Mouse (Mus musculus): ENCODE data around the gene Tenm3.
"Not testable (repeated sequence)": the region's sequence is repeated elsewhere in the genome, so short reads cannot be mapped to it uniquely, and the experiment has no call there.

Gene Tenm3

GRCm38 (mm10) chr8:48204838-48205345 is 638.9 kb downstream of the Tenm3 start:
- DNase-seq (ENCODE audit: low spot score in 2 of 2), result no peak

- DNase-seq (ENCODE audit: low spot score in 2 of 2), result no peak
These were observed 639.5 kb downstream of the Tenm3 start for GRCm38 (mm10) chr8:48204114-48204837.

- no peak for DNase-seq (ENCODE audit: low spot score in 2 of 2)
These were observed 640.1 kb downstream of the Tenm3 start for GRCm38 (mm10) chr8:48203611-48204010.

DNA sequence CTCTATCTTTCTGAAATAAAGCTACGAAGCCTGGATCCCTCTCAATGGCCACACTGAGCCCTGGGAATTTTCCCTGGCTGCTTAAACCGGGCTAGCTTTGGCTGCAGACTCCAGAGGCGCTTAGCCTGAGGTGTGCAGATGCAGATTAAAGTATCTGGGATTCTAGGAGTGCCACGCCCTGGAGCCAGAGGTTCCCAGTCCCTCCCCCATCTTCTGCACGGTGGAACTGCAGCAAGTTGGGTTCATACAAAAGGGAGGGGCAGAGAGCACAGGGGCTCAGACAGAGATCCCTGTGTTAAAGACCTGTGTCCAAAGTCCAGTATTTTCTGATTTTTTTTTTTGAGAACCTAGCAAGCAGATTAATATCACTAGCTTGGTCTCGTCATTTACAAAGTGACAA is 640.6 kb downstream of the Tenm3 start:
- DNase-seq (ENCODE audit: low spot score in 2 of 2), result no peak

DNA sequence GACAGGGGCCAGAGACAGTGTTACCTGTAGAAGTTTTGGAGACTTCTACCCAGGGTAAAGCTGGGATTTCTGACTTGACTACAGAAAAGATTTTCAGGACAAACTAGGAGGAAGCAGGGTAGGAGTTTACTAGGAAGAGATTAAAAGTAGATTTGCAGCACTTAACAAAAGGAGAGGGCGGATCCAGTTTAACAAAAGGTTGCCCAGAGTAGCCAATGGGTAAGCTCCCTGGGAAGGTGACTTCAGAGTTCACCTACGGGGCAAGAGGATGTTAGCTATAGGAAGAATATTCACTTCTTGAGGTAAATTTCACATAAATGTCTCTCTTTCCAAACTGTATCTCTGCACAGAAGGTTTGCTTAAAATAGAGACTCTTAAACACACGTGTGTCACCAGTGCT is 641.1 kb downstream of the Tenm3 start:
- no peak for DNase-seq (ENCODE audit: low spot score in 2 of 2)

DNA sequence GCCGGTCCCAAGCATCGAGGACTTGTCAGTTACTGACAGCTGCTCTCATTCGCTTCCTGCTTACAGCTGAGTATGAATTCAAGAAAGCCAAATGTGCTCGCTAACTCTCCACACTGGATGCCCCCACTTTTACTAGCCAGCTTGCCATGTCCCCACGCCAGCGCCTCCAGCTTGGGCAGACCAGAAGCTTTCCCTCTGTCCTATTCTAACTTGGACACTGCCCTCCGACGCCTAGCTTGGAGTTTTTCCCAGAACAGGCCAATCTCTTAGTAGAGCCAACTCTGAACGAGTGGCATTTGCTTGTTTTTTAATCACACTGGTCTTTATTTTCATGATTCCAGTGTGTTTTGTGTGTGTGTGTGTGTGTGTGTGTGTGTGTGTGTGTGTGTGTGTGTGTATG is 644.6 kb downstream of the Tenm3 start:
- no peak for DNase-seq (ENCODE audit: low spot score in 2 of 2)

GRCm38 (mm10) chr8:48195971-48196370 is 647.8 kb downstream of the Tenm3 start:
- DNase-seq (ENCODE audit: low spot score in 2 of 2), result no peak

DNA sequence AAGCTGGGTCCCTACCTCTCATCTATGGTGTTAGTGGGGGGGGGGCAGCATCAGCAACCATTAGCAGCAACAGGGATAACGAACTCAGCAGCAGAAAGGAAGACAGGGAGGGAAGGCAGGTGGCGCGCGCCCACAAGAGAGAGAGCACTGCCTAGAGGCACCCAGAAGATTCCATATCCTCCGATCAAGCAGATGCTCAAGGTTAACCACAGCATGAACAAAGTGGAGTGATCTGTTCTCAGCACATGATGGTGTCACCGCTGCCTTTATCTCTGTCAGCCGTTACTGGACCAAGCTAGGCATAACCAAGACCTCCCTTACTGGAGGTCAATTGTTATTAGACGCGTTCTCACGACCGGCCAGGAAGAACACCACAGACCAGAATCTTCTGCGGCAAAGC is 655.2 kb downstream of the Tenm3 start:
- no peak for DNase-seq (ENCODE audit: low spot score in 2 of 2)

DNA sequence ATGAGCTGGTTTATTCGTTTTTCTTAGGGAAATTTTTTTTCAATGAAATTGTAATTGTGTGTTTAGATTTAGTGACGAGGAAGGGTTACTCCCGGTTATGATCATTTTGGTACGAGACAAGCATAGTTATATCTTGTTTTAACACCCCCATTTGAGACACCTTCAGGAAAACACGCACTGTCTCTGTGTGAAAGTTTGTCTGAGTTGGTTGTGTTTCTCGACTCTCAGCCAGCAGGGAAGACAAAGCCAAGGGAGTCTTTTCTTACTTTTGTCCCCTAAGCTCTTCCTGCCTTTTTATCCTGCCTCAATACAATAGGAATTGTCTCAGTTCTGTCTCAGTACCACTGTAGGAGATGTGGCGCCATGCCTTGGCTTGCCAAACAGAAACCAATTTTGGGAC is 660.0 kb downstream of the Tenm3 start:
- DNase-seq (ENCODE audit: low spot score in 2 of 2), result no peak

GRCm38 (mm10) chr8:48181000-48181399 is 662.8 kb downstream of the Tenm3 start:
- no peak for DNase-seq (ENCODE audit: low spot score in 2 of 2)

GRCm38 (mm10) chr8:48180146-48180545 is 663.6 kb downstream of the Tenm3 start:
- not testable (repeated sequence) for DNase-seq (ENCODE audit: low spot score in 2 of 2)

- DNase-seq (ENCODE audit: low spot score in 2 of 2), result no peak
These were observed 664.8 kb downstream of the Tenm3 start for GRCm38 (mm10) chr8:48178993-48179392.

- DNase-seq (ENCODE audit: low spot score in 2 of 2), result no peak
These were observed 665.9 kb downstream of the Tenm3 start for GRCm38 (mm10) chr8:48177876-48178275.

Data from heart, adult 9 months (tissue).